Mouse (Mus musculus) brain, embryonic 14.5 days (tissue): ENCODE measurements around the gene Cenpc1.

ENCODE experiments used
- CTCF ChIP-seq: fragments of 200-500 bp; IDR thresholded peaks from 2 replicates; pipeline ENCODE4 v1.5.1; 2012; ENCODE audit warnings: inconsistent platforms, mild to moderate bottlenecking, moderate library complexity, borderline replicate concordance; ENCODE audit not compliant: insufficient read depth, insufficient read length; ENCODE audit errors: extremely low read depth
- POLR2A ChIP-seq: fragments of 200-500 bp; IDR thresholded peaks from 2 replicates; pipeline ENCODE4 v1.6.1; 2012; ENCODE audit warnings: mild to moderate bottlenecking, inconsistent platforms, borderline replicate concordance; ENCODE audit not compliant: poor library complexity, insufficient read depth, insufficient read length, severe bottlenecking; ENCODE audit errors: extremely low read depth

DNA sequence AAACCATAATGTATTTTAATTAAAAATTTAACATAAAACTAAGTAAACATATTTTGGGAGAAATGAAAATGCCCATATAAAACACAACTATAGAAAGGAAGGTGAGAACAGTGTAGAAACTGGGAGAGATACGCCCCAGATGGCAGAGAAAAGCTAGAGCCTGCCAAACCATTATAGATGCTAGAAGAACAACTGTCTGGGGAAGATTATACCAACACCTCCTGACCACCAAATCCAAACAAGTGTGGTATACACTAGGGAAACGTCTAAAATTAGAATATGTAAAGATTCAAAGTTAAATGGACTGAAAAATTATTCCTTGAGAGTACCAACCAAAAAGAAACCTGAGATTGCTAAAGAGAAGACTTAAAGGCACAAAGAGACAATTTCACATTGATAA lies 41.2 kb upstream of the Cenpc1 start:
- TF ChIP-seq CTCF, result no peak
- no peak for TF ChIP-seq POLR2A
